Mouse (Mus musculus): ENCODE measurements at regions not wholly inside any gene's neighbourhood (a gene's known extent, or its start where the extent isn't known, plus 50 kb on each side); places are given as distances from the start of the nearest gene placed in this dataset.

DNA sequence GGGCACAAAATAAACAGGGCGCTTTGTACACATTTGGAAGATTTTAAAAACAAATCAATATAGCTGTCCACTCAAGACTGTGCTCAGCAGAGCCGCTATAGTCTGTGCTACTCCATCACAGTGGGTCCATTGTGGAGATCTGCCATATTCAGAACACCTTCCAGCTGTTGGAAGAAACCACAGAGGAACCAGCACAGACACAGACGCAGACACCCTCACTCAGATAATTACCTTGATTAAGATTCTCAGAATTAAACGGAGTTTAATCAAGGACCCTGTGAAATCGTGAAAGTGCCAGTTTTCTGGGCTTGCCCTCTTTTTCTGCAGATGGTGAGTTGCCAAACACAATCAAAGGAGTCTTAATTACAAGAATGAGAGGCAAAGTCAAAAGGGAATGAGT lies 478.3 kb downstream of the Zfp352 start:
- H3K4me3 ChIP-seq (ENCODE audit: low read depth, low read length), result no peak overlapping the region
- H3K36me3 ChIP-seq (ENCODE audit: insufficient read depth, low read length), result no peaks in the 10 kb centered on the region
- H3K4me1 ChIP-seq (ENCODE audit: insufficient read depth, low read length), result no peaks in the 10 kb centered on the region
- DNase-seq (ENCODE audit: low spot score) (no peak), ATAC-seq (ENCODE audit: low FRiP score) (no peak)
- TF ChIP-seq CTCF (IDR thresholded peaks at IDR 0.05), result no peak
- no peak overlapping the region for H3K4me2 ChIP-seq (ENCODE audit: low read depth, low read length, poor library complexity, severe bottlenecking)
- H3K27me3 ChIP-seq (ENCODE audit: insufficient read depth, low read length), result no peaks in the 10 kb centered on the region
- H3K27ac ChIP-seq (ENCODE audit: low read depth, low read length), result no peak overlapping the region
- H3K9ac ChIP-seq (replicated peaks; ENCODE audit: low read length, poor library complexity, severe bottlenecking), result no peak overlapping the region
- 77% methylated on average over 5 of the region's 5 CpGs for WGBS
- H3K9me3 ChIP-seq (ENCODE audit: low read length), result no peaks in the 10 kb centered on the region

DNA sequence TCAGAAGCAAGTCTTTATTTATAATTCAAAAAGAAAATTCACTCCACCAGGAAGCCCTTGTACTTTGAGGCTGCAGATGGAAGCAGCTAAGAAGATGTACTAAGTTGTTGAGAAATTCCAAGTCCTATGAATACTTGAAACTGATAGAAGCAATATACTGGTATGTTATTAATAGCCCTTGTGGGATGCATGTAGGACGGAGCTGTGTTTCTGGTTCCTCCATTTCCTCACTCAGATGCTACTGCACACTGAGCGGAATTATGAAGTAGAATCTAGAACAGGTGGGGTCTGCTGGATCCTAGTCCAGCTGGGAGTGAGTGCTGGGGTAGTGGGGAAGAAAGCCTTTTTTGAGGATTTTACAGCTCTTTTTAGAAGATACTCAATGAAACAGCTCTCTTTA lies 510.5 kb downstream of the Zfp352 start:
- 98% methylated on average over 2 of the region's 2 CpGs for WGBS
- H3K4me3 ChIP-seq (ENCODE audit: low read depth, low read length), result no peak overlapping the region
- H3K9ac ChIP-seq (replicated peaks; ENCODE audit: low read length, poor library complexity, severe bottlenecking), result no peak overlapping the region
- no peak for TF ChIP-seq CTCF (IDR thresholded peaks at IDR 0.05)
- H3K9me3 ChIP-seq (ENCODE audit: low read length), result no peaks in the 10 kb centered on the region
- H3K4me2 ChIP-seq (ENCODE audit: low read depth, low read length, poor library complexity, severe bottlenecking), result no peak overlapping the region
- H3K36me3 ChIP-seq (ENCODE audit: insufficient read depth, low read length), result no peaks in the 10 kb centered on the region
- no peak for ATAC-seq (ENCODE audit: low FRiP score)
- H3K27ac ChIP-seq (ENCODE audit: low read depth, low read length), result no peak overlapping the region
- no peaks in the 10 kb centered on the region for H3K27me3 ChIP-seq (ENCODE audit: insufficient read depth, low read length)
- no peak for DNase-seq (ENCODE audit: low spot score)
- no peaks in the 10 kb centered on the region for H3K4me1 ChIP-seq (ENCODE audit: insufficient read depth, low read length)

DNA sequence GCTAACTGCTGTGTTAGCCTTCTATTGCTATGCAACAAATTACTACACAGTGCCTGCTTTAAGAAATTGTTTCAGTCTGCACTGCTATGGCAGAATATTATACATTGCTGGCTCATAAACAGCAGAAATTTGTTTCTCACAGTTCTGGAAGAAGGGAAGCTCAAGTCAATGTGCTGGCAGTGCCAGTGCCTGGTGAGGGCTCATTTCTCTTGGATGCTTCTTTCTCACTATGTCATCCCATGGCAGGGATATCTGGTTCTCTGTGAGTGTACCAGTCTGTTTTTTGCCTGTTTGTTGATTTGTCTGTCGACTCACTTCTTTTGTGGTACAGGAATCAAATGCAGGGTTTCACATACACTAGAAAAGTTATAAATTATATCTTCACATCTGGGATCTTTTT lies 516.2 kb downstream of the Zfp352 start:
- no peaks in the 10 kb centered on the region for H3K27me3 ChIP-seq (ENCODE audit: insufficient read depth, low read length)
- H3K4me3 ChIP-seq (ENCODE audit: low read depth, low read length), result no peak overlapping the region
- ATAC-seq (ENCODE audit: low FRiP score) (no peak), DNase-seq (ENCODE audit: low spot score) (peak; percentile 2)
- H3K36me3 ChIP-seq (ENCODE audit: insufficient read depth, low read length), result no peaks in the 10 kb centered on the region
- no peaks in the 10 kb centered on the region for H3K9me3 ChIP-seq (ENCODE audit: low read length)
- H3K4me2 ChIP-seq (ENCODE audit: low read depth, low read length, poor library complexity, severe bottlenecking), result no peak overlapping the region
- no peak overlapping the region for H3K9ac ChIP-seq (replicated peaks; ENCODE audit: low read length, poor library complexity, severe bottlenecking)
- no peak for TF ChIP-seq CTCF (IDR thresholded peaks at IDR 0.05)
- 73% methylated on average over 1 of the region's 1 CpGs for WGBS
- no peaks in the 10 kb centered on the region for H3K4me1 ChIP-seq (ENCODE audit: insufficient read depth, low read length)
- H3K27ac ChIP-seq (ENCODE audit: low read depth, low read length), result no peak overlapping the region

DNA sequence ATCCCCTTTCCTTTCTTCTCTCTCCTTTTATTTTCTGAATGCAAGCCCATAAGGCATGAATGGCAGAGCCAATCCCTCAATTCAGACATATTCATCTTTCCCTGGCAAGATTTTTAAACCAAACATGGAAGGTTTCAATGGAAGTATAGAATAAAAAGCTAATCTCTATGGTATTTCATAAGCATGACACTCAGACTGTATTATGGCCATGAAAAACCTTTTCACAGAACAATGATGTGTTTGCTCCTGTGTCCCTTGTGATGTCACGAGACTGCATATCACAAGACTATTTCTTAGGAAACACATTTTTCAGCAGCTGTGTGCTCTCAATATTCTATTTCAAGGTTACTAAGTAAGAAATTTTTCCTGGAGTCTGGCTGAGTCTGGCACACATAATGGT lies 525.5 kb downstream of the Zfp352 start:
- TF ChIP-seq CTCF (IDR thresholded peaks at IDR 0.05), result no peak
- Histone ChIP-seq H3K4me3 (ENCODE audit: low read depth, low read length) (no peak overlapping the region), H3K27ac (ENCODE audit: low read depth, low read length) (no peak overlapping the region), H3K27me3 (ENCODE audit: insufficient read depth, low read length) (no peaks in the 10 kb centered on the region), H3K9me3 (ENCODE audit: low read length) (no peaks in the 10 kb centered on the region), H3K4me2 (ENCODE audit: low read depth, low read length, poor library complexity, severe bottlenecking) (no peak overlapping the region), H3K4me1 (ENCODE audit: insufficient read depth, low read length) (no peaks in the 10 kb centered on the region), H3K36me3 (ENCODE audit: insufficient read depth, low read length) (no peaks in the 10 kb centered on the region), H3K9ac (replicated peaks; ENCODE audit: low read length, poor library complexity, severe bottlenecking) (no peak overlapping the region)
- DNase-seq (ENCODE audit: low spot score) (no peak), ATAC-seq (ENCODE audit: low FRiP score) (no peak)
- 26% methylated on average over 1 of the region's 1 CpGs for WGBS
